Mouse (Mus musculus): Measurements from ENCODE around the gene Gm11077.

Gm11077 gene

DNA sequence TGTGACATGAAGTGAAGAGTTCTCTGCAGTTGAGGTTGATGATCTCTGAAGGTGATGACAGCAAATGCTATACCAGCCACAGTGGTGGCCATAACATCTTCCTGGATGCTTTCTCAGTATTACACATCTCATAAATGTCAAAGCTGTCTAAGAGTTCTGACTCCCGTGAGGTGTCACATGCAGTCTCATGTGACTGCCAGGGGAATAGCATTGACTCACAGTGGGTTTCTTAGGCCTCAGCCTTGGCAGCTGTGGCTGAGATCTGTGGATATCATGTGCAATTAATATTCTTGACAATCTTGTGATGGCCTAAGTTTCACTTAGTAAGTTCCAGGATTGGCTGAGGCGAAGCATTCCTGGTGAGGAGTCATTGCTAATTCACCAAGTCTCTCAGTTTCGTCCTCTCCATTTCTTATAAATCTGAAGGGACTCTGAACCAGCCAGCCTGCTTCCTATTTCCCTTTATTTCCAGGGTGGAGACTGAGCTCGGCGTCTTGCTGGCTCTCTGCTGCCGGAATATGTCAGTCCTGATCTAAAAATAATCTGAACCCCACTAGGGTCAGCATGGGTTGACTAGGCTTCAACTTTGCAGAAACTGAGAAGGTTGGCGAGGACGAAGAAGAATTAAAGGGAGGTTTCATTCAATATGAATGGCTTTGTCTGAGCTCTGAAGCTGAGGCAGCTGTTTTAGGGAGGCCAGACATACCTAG lies 21.4 kb downstream of the Gm11077 start:
- DNase-seq: no peak

DNA sequence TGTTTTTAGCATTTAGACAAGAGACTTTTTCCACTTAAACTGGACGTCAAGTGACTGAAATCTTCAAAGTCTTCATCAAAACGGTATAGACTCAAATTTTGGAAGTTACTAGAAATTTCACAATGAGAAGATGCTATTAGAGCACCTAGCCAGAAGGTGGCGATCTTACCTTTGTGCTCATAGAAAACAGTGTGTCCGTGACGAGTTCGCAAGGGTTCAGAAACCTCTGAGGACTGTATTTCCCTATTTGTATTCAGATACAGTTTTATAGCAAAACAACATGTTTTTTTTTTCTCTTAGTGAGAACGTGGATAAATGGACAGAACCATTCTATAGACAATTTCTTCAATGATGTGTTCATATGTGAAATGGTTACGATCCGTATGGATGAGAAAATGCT lies 37.3 kb downstream of the Gm11077 start:
- DNase-seq: peak; percentile 43 to 50

DNA sequence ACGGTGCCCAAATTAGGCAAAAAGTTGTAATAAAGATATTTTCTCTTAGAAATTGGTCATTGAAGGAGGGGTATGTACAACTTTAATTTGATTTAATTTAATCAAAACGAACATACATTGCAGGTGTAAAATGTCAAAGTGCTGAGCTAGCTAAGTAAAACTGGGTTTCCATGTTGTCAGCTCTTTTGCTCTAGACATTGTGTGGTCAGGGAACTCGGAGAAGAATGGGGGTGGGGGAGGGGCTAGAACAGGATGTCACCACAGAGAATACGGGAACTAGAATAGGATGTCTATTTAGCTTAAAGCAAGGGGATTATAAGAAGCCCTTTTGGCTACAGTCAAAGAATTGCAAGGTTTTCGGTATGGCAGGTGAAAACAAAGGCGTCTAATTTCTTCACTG lies 38.2 kb downstream of the Gm11077 start:
- DNase-seq: no peak

DNA sequence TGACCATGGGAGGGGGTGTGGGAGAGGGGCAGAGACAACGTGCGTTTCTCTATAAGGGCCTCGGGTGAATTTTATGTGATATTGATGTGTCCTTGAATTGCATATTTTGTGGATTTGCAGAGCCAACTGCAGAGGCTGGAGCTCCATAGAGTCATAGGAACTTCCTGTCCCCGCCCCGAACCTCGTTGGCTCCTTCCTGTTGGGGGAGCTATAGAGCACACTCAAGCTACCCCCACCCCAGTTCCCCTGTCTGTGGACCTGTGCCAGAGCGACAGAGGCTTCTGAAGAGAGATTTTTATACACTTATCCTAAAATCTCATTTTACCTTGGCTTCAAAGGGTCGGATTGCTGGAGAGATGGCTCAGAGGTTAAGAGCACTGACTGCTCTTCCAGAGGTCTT lies 39.1 kb downstream of the Gm11077 start:
- DNase-seq: no peak

DNA sequence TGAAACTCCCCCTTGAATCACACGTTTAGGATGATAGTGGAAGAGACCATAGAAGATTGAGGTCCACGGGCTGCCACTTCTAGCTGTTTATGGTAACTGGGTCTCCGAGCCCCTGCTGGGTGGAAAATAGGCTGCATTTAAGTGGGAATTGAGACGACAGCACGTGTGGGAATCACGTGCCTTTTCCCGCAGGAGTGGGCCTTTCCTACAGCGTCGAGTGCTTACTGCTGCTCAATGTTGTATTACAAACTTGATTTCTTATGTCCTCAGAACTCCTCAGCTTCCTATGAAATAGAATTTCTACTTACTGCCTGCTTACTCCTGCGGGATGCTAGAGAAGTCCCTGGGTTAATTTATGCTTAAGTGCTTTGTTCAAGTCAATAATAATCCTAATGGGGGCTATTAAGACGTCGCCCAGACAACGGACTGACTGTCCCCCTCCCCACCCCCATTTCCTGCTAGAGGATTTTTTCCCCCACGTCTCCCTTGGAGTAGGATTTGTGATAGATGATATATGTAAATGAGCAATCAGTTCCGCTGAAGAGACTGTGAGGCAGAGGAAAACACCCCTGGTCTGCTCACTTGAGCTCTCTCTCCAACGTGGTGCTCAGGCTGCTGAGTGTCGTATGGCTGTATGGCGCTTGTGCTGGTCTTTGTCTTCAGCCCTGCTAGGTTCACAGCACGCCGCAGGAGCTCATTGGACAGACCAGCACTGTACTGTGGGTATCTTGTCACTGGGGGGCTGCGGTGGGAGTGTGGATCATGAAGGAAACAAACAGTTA lies 40.0 kb downstream of the Gm11077 start:
- no peak for DNase-seq

DNA sequence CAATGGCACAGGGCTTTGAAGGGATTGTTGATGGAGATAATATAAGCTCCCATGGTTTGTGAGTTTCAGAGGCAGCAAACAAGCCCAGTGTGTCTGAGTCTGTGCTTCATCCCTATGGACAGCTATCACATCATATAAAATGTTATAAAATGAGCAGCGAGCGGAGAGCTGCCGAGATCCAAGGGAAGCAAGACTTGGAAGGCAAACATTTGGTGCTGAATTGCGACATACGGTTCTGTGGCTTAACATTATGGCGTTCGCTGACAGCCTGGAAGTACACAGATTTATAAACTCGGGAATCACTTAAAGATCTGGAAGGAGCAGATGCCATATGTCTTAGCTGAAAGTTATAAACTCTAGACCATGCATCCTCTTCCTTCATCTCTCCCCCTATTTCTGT lies 47.2 kb downstream of the Gm11077 start:
- no peak for DNase-seq

DNA sequence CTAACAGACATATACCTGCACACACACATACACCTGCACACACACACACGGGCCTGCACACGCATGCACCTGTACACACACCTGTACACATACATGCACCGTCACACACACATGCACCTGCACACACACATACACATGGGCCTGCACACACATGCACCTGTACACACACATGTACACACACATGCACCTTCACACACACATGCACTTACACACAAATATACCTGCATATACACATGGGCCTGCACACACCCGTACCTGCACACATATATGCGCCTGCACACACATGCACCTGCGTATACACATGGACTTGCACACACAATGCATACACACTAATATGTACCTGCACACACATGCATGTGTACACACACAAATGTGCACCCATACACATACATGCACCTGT lies 53.4 kb downstream of the Gm11077 start:
- DNase-seq: no peak

DNA sequence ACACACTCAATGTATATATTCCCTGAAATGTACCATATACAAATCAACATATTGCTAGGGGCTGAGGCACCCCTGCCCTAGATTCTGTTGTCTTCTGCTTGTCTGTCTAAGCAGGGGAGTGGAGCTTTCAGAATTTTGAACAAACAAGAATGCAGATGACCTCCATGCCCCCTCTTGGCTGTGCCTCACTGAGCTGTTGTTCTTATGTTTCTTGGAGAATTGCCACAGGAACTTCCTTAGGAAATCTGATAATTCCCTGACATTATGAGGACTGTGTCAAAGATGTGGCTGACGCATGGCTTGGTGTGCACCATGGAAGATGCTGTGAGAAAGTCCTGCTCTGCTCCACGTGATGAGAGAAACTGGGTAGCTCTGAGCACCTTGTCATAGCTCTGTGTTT lies 57.0 kb downstream of the Gm11077 start:
- DNase-seq: no peak

DNA sequence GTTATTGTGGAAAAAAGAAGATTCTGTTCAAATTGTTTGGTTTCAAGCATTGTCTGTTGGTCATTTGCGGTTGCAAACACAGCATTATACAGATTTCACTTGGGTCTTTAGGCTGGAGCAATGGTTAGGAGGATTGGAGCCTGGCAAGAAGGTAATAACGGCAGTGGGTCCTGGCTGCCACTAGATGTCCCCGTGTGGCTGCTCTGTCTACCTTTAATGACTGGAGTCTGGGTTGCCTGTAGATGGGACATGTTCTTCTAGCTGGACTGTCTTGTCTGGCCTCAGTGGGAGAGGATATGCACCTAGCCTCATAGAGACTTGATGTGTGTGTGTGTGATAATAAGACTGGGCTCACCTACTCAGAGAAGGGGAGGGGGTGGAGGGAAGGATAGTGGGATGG lies 60.8 kb downstream of the Gm11077 start:
- peak; percentile 8 to 21 for DNase-seq

DNA sequence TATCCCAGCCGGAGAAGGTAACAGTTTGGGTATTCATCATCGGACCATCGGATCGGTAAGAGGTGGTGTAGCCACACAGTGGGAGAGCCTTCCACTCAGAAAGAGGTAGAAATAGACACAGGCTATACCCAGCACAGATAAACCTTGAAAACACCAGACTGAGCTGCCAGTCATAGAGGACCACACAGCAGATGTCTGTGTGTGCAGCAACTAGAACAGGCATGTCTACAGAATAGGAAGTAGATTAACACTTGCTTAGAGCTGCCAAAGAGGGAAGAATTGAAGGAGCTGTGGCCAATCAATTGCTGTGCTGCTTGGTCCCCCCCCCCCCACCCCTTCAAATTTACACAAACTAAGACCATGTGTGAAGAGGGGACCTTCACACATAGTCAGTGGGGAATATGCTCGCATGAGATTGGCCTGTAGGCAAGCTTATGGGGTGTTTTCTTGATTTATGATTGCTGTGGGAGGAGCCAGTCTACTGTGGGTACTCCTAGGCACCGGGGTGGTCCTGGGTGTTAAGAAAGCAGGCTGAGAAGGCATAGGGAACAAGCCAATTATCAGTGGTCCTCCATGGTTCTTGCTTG lies 64.7 kb downstream of the Gm11077 start:
- no peak for DNase-seq

DNA sequence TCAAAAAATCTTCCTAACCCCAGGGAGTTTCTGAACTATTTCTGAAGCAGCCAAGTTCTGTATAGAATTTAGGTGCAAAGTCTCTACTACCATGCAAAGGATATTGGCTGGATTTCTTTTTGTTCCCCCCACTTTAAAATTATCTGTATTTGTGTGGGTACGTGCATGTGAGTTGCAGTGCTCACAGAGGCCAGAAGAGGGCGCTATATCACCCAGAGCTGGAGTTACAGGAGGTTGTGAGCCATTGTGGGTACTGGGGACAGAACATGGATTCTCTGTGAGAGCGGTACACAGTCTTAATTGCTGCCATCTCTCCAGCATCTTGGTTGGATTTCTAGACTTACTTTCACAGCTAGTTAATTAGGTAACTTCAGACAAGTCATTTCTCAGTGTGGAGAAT lies 69.8 kb downstream of the Gm11077 start:
- no peak for DNase-seq

DNA sequence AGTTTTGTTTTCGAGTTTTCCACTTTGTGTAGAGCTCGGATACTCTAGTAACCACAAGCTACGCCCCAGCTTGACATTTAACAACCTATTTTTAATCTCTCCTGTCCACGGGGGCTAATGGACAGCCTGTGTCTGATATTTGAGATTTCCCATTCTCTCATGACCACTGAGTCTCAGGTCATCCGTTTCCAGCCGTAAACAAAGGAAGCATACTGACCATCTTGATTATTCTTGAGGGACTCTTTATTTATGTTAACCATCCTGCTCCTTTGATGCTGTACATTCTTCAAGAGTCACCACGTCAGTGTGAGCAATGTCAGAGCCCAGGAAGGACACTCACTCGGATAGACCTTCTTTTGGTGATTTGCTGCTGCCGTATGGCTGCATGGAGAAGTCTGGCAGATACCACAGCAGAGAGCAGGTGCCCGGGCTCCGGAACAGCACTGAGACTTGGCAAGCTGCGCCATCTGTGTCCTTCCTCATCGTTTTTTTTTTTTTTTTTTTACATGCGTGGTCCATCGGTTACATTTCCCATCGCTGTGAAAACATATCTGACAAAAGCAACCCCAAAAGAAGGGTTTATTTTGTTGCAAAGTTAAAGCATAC lies 70.5 kb downstream of the Gm11077 start:
- no peak for DNase-seq

DNA sequence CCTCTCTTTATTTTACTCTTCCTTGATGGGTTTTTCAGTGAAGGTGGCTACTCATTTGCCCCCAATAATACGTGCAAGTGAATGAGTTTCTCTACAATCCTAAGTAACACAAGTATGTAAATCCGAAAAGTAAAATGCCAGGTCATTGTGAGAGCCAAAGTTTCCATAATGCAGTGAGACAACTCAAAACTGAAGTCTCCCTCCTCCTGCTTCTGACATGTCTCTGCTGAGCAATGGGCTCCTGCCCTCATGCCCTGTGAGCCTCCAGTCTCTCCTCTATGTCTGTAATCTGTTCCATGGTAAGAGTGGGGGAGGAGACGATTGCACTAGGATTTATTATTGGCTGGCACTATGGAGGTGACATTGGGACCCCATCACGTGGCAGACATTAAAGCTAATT lies 71.5 kb downstream of the Gm11077 start:
- no peak for DNase-seq
